Mouse (Mus musculus) kidney, adult 11 months (tissue): ENCODE measurements around the gene Kcne4.
A peak's percentile ranks its signal among the peaks of the same experiment; 100 is the strongest.
"Not testable (repeated sequence)": the region's sequence is repeated elsewhere in the genome, so short reads cannot be mapped to it uniquely, and the experiment has no call there.

ENCODE experiments used
- DNase-seq: peaks from one replicate; pipeline ENCODE4 v3.0.0; 2022

Gene Kcne4

GRCm38 (mm10) chr1:78816639-78817038, at the start of gene Kcne4:
Gene Kcne4, plus strand, starts transcription at chr1:78816758.
- peak; percentile 37 for DNase-seq

GRCm38 (mm10) chr1:78781899-78782298, 34.7 kb upstream of the Kcne4 start:
- DNase-seq, result peak; percentile 6

- DNase-seq, result not testable (repeated sequence)
Measured at GRCm38 (mm10) chr1:78784936-78785335, 31.6 kb upstream of the Kcne4 start.

- DNase-seq, result no peak
Measured at GRCm38 (mm10) chr1:78789744-78790143, 26.8 kb upstream of the Kcne4 start.

GRCm38 (mm10) chr1:78807428-78807827, 9.1 kb upstream of the Kcne4 start:
- DNase-seq, result no peak

- no peak for DNase-seq
Measured at GRCm38 (mm10) chr1:78809819-78810218, 6.7 kb upstream of the Kcne4 start.

- no peak for DNase-seq
Measured at GRCm38 (mm10) chr1:78810904-78811303, 5.7 kb upstream of the Kcne4 start.

GRCm38 (mm10) chr1:78811975-78812490, 4.5 kb upstream of the Kcne4 start:
- peak; percentile 31 for DNase-seq

GRCm38 (mm10) chr1:78817756-78818155, 1.2 kb downstream of the Kcne4 start:
- no peak for DNase-seq

GRCm38 (mm10) chr1:78818630-78819526, 2.3 kb downstream of the Kcne4 start:
- DNase-seq, result no peak

- no peak for DNase-seq
Measured at GRCm38 (mm10) chr1:78819592-78819991, 3.0 kb downstream of the Kcne4 start.

- DNase-seq, result no peak
Measured at GRCm38 (mm10) chr1:78820176-78820575, 3.6 kb downstream of the Kcne4 start.

GRCm38 (mm10) chr1:78821111-78821510, 4.6 kb downstream of the Kcne4 start:
- DNase-seq, result no peak

GRCm38 (mm10) chr1:78821733-78822430, 5.3 kb downstream of the Kcne4 start:
- no peak for DNase-seq

GRCm38 (mm10) chr1:78825246-78825645, 8.7 kb downstream of the Kcne4 start:
- DNase-seq, result peak; percentile 67

GRCm38 (mm10) chr1:78838468-78838867, 21.9 kb downstream of the Kcne4 start:
- no peak for DNase-seq

- DNase-seq, result no peak
Measured at GRCm38 (mm10) chr1:78840769-78841168, 24.2 kb downstream of the Kcne4 start.

- no peak for DNase-seq
Measured at GRCm38 (mm10) chr1:78845661-78846060, 29.1 kb downstream of the Kcne4 start.

- DNase-seq, result peak; percentile 22
Measured at GRCm38 (mm10) chr1:78846471-78846870, 29.9 kb downstream of the Kcne4 start.

GRCm38 (mm10) chr1:78852408-78853093, 36.0 kb downstream of the Kcne4 start:
- peak; percentile 8 for DNase-seq

- DNase-seq, result no peak
Measured at GRCm38 (mm10) chr1:78853094-78853445, 36.5 kb downstream of the Kcne4 start.

- DNase-seq, result peak; percentile 27
Measured at GRCm38 (mm10) chr1:78854306-78854705, 37.7 kb downstream of the Kcne4 start.

GRCm38 (mm10) chr1:78859573-78859972, 43.0 kb downstream of the Kcne4 start:
- no peak for DNase-seq
